Mouse (Mus musculus) adrenal gland, postnatal 4 days (tissue): ENCODE data around the gene Dpagt1. TPM values are rescaled to one million over a fixed set of nuclear protein-coding genes. Genes with fewer than 3 reads are reported as not detected.

Experiments used
- DNase-seq, 2 experiments: peaks; one replicate each; pipeline ENCODE4 v3.0.0; 2021 to 2022; ENCODE audit warnings: low spot score in 2 of 2, mixed read lengths in 2 of 2
- microRNA-seq: library from miRNA; unstranded; fragments of <30 nt; microRNA quantifications from one replicate; pipeline ENCODE4 v1.2.0, GENCODE M21; 2021
- total RNA-seq, 2 experiments: library from RNA; stranded (reverse); gene quantifications; 2 replicates each; pipeline ENCODE4 v1.2.3; 2021

Gene Dpagt1
- total RNA-seq, 2 experiments from 2014 or later: 32.3 to 36.2 TPM

DNA sequence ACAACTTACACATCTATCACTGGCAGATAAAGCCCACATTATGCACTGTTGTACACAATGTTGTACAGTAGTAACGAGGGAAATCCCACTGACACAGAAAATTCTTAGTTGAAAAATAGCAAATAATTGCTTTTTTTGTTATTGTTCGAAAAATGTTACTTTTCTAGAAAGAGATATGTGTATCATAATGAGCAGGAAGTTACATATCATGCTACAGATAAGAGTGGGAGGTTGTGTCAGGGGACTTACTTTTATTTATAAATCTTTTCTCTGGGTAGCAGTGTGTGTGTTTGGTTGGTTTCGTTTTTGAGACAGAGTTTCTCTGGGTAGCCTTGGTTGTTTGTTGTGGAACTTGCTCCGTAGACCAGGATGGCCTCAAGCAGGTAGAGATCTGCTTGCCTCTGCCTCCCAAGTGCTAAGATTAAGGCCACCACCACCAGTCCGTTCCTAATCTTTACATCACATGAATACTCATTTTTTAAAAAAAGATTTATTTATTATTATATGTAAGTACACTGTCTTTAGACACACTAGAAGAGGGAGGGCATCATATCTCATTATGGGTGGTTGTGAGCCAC, 52.4 kb downstream of the Dpagt1 start:
- no peak for DNase-seq

DNA sequence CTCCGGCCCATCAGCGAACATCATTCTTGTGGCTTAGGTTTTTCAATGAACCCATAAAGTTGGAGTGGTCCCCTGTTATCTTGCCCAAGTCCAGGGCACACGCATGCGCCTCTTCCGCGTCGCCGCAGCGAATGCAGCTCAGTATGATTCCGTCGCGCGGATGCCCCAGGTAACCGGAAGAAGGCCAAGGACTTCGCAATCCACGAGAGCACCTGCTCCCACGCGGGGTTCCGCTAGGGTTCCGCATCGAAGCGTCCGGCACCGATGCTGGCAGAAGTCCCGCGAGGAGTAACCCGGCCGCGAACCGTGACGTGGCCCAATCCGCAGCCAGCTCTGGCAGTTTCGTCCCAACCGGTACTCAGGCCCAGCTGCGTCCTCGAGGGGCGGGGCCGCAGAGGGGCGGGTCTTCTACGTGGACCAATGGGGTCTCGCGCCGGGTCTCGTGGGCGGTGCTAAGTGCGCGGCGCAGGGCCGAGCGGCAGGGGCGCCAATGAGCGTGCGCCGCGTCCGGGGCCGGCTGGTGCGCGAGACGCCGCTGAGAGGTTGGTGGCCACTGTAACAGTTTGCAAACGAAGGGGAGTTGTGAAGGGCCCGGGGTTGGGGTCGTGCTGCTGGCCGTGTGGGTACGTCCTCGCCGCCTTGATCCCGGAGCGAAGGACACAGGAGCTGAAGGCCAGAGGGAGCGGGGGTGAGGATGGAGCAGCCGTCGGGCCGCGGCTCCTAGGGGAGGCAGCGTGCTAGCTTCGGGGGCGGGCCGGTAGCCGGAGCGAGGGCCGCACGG, 53.4 kb downstream of the Dpagt1 start, which contains the start of gene Hyou1:
Hyou1 (plus strand) TSS at position 437 of the 781 bp plus-strand sequence.
- peak; percentile 98 to 99 for DNase-seq

DNA sequence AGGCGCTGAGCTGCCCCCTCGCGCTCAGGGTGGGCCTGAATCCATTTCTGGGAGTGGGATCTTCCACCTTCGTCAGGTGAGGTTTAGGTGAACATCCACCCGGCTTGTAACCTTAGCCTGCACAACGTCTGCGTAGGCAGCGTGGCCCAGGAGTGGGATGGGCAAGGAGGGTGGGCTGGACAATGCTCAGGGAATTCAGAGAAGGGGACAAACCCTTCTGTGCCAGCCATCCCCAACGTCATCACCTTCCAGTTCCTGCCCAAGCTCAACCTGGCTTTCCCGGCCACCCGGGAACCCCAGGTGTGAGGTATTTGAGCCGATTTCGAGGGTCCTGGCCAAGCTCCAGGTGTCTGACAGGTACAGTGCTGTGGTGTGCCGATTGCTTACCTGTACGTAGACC, 54.0 kb downstream of the Dpagt1 start:
- no peak for DNase-seq

Small RNA genes within 50 kb of the gene (microRNA-seq; reads per million reads assigned to microRNA genes)
- not detected for gene Gm44335

Other genes with a start within 250 kb of the Dpagt1 start
- under 1 TPM in 1 of 2 experiments, not detected in 1; 0.17 TPM for gene Mfrp, start 224.3 kb upstream of the Dpagt1 start, total RNA-seq
- 10 to 100 TPM in 1 of 2 experiments, 1 to 10 TPM in 1; 9.7 to 17.4 TPM for gene C1qtnf5, start 218.8 kb upstream of the Dpagt1 start, total RNA-seq
- gene Gm49380, start 212.5 kb upstream of the Dpagt1 start, total RNA-seq: under 1 TPM; 0.11 to 0.51 TPM
- 10 to 100 TPM; 42.5 to 45.8 TPM for gene Rnf26, start 212.5 kb upstream of the Dpagt1 start, total RNA-seq
- gene Mcam, start 191.6 kb upstream of the Dpagt1 start, total RNA-seq: 10 to 100 TPM; 92.8 to 97.0 TPM
- 10 to 100 TPM; 34.9 to 41.3 TPM for gene Cbl, start 92.0 kb upstream of the Dpagt1 start, total RNA-seq
- gene Ccdc153, start 85.3 kb upstream of the Dpagt1 start, total RNA-seq: 1 to 10 TPM; 3.4 to 4.6 TPM
- gene Pdzd3, start 74.5 kb upstream of the Dpagt1 start, total RNA-seq: 1 to 10 TPM in 1 of 2 experiments, under 1 TPM in 1; 0.82 to 2.9 TPM
- 10 to 100 TPM; 31.8 to 35.5 TPM for gene Nlrx1, start 57.4 kb upstream of the Dpagt1 start, total RNA-seq
- gene Abcg4, start 37.4 kb upstream of the Dpagt1 start, total RNA-seq: 10 to 100 TPM; 38.1 to 57.0 TPM
- 10 to 100 TPM; 33.4 to 34.5 TPM for gene Hinfp, start 20.3 kb upstream of the Dpagt1 start, total RNA-seq
- gene C2cd2l, start 5.7 kb upstream of the Dpagt1 start, total RNA-seq: 10 to 100 TPM; 28.9 to 31.8 TPM
- gene H2afx, start 8.7 kb downstream of the Dpagt1 start, total RNA-seq: 100 to 1,000 TPM; 146 to 165 TPM
- gene Hmbs, start 18.2 kb downstream of the Dpagt1 start, total RNA-seq: 100 to 1,000 TPM; 118 to 136 TPM
- 10 to 100 TPM; 65.2 to 73.1 TPM for gene Vps11, start 35.7 kb downstream of the Dpagt1 start, total RNA-seq
- gene Hyou1, start 53.5 kb downstream of the Dpagt1 start, total RNA-seq: 100 to 1,000 TPM; 125 to 126 TPM
- gene Slc37a4, start 70.8 kb downstream of the Dpagt1 start, total RNA-seq: 10 to 100 TPM; 36.0 to 37.4 TPM
- gene Rps25, start 81.1 kb downstream of the Dpagt1 start, total RNA-seq: 1,000 to 10,000 TPM; 1,559 to 1,677 TPM
- gene Trappc4, start 81.6 kb downstream of the Dpagt1 start, total RNA-seq: 10 to 100 TPM; 70.5 to 75.0 TPM
- gene Ccdc84, start 92.5 kb downstream of the Dpagt1 start, total RNA-seq: 10 to 100 TPM; 31.9 to 35.4 TPM
- not detected for gene Foxr1, start 115.1 kb downstream of the Dpagt1 start, total RNA-seq
- not detected for gene Upk2, start 129.0 kb downstream of the Dpagt1 start, total RNA-seq
- 10 to 100 TPM; 86.4 to 97.9 TPM for gene Bcl9l, start 156.8 kb downstream of the Dpagt1 start, total RNA-seq
- gene Cxcr5, start 235.9 kb downstream of the Dpagt1 start, total RNA-seq: under 1 TPM in 1 of 2 experiments, not detected in 1; 0.23 TPM